Mouse (Mus musculus): ENCODE data around the gene Pip5k1b. TPM values are rescaled to one million over a fixed set of nuclear protein-coding genes. Genes with fewer than 3 reads are reported as not detected.

Gene Pip5k1b
- total RNA-seq, 1 experiment, result 2.1 TPM

DNA sequence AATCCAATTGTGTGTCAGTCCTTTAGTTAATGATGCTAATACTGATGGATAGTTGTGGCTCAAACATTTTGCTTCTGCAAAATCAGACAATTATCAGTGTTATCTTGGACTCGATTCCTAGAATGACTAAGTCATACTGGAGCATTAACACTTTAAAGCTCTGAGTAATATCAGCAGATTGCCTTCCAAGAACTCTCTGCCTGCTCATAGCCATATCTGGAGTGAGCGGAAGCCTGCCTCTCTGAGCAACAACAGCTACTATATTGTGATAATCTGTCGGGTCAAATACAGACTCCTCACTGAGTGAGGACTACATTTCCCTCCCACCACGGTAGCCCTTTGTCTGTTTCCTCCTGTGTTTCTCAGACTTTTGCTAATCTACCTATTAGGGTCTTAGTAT, 116.0 kb downstream of the Pip5k1b start:
- Histone ChIP-seq H3K4me3 (ENCODE audit: insufficient read depth in 1 of 2, low read depth in 1 of 2, low read length in 2 of 2, poor library complexity in 1 of 2, severe bottlenecking in 1 of 2) (no peak overlapping the region), H3K36me3 (ENCODE audit: control insufficient read depth, insufficient read depth, low read length, poor library complexity, severe bottlenecking) (no peaks in the 10 kb centered on the region), H3K9me3 (ENCODE audit: control insufficient read depth, insufficient read depth, low read depth, low read length) (no peaks in the 10 kb centered on the region), H3K9ac (ENCODE audit: insufficient read depth, low read depth, low read length, poor library complexity, severe bottlenecking) (no peak overlapping the region), H3K4me1 (ENCODE audit: control insufficient read depth in 2 of 2, insufficient read depth in 2 of 2, low read length in 2 of 2, poor library complexity in 1 of 2) (no peaks in the 10 kb centered on the region), H3K27ac (ENCODE audit: insufficient read depth, low read depth, low read length, poor library complexity, severe bottlenecking) (no peak overlapping the region)
- TF ChIP-seq ZNF384 (IDR thresholded peaks at IDR 0.05; ENCODE audit: low read depth, low read length) (no peak), ZC3H11A (IDR thresholded peaks at IDR 0.05; ENCODE audit: borderline replicate concordance, low read depth, low read length) (no peak), MAFK (IDR thresholded peaks at IDR 0.05; ENCODE audit: insufficient read depth, low read depth, low read length) (no peak), CHD2 (IDR thresholded peaks at IDR 0.05; ENCODE audit: low read depth, low read length) (no peak), HCFC1 (IDR thresholded peaks at IDR 0.05; ENCODE audit: borderline replicate concordance, insufficient read depth, low read length) (no peak)
- in situ Hi-C loops (cut with MboI; ENCODE audit: low sequenced_read_pairs in 2 of 2, unreplicated experiment in 2 of 2), result no loop called here
- no peak for DNase-seq (ENCODE audit: low read depth, low spot score)

- Histone ChIP-seq H3K27ac (ENCODE audit: insufficient read depth, low read depth, low read length, poor library complexity, severe bottlenecking) (no peak overlapping the region), H3K9ac (ENCODE audit: insufficient read depth, low read depth, low read length, poor library complexity, severe bottlenecking) (no peak overlapping the region), H3K9me3 (ENCODE audit: control insufficient read depth, insufficient read depth, low read depth, low read length) (no peaks in the 10 kb centered on the region), H3K4me3 (ENCODE audit: insufficient read depth in 1 of 2, low read depth in 1 of 2, low read length in 2 of 2, poor library complexity in 1 of 2, severe bottlenecking in 1 of 2) (no peak overlapping the region), H3K36me3 (ENCODE audit: control insufficient read depth, insufficient read depth, low read length, poor library complexity, severe bottlenecking) (no peaks in the 10 kb centered on the region), H3K4me1 (ENCODE audit: control insufficient read depth in 2 of 2, insufficient read depth in 2 of 2, low read length in 2 of 2, poor library complexity in 1 of 2) (no peaks in the 10 kb centered on the region)
- no peak for DNase-seq (ENCODE audit: low read depth, low spot score)
- TF ChIP-seq MAFK (IDR thresholded peaks at IDR 0.05; ENCODE audit: insufficient read depth, low read depth, low read length), result no peak
- TF ChIP-seq ZNF384 (IDR thresholded peaks at IDR 0.05; ENCODE audit: low read depth, low read length), result no peak
- TF ChIP-seq CHD2 (IDR thresholded peaks at IDR 0.05; ENCODE audit: low read depth, low read length), result no peak
- no peak for TF ChIP-seq HCFC1 (IDR thresholded peaks at IDR 0.05; ENCODE audit: borderline replicate concordance, insufficient read depth, low read length)
- no peak for TF ChIP-seq ZC3H11A (IDR thresholded peaks at IDR 0.05; ENCODE audit: borderline replicate concordance, low read depth, low read length)
- in situ Hi-C loops (cut with MboI; ENCODE audit: low sequenced_read_pairs in 2 of 2, unreplicated experiment in 2 of 2), result no loop called here
Measured at GRCm38 (mm10) chr19:24434291-24434690, 121.4 kb downstream of the Pip5k1b start.

DNA sequence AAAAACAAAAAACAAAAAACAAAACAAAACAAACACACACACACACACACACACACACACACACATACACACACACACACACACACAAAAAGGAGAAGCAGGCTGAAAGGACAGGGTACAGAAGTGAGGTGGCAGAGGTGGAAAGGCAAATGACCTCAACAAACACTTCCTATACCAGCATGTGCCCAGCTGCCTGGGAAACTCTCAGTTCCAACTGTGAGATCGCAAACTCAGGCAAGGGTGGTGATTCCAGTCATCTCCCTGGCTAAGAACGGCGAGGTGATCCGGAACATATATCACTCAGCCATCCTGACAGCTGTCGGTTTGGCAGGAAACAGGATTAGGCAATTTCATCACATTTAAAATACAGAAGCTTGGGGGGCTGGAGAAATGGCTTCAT, 123.2 kb downstream of the Pip5k1b start:
- no peak for DNase-seq (ENCODE audit: low read depth, low spot score)
- Histone ChIP-seq H3K9ac (ENCODE audit: insufficient read depth, low read depth, low read length, poor library complexity, severe bottlenecking) (no peak overlapping the region), H3K4me3 (ENCODE audit: insufficient read depth in 1 of 2, low read depth in 1 of 2, low read length in 2 of 2, poor library complexity in 1 of 2, severe bottlenecking in 1 of 2) (no peak overlapping the region), H3K36me3 (ENCODE audit: control insufficient read depth, insufficient read depth, low read length, poor library complexity, severe bottlenecking) (no peaks in the 10 kb centered on the region), H3K9me3 (ENCODE audit: control insufficient read depth, insufficient read depth, low read depth, low read length) (no peaks in the 10 kb centered on the region), H3K27ac (ENCODE audit: insufficient read depth, low read depth, low read length, poor library complexity, severe bottlenecking) (no peak overlapping the region), H3K4me1 (ENCODE audit: control insufficient read depth in 2 of 2, insufficient read depth in 2 of 2, low read length in 2 of 2, poor library complexity in 1 of 2) (no peaks in the 10 kb centered on the region)
- in situ Hi-C loops (cut with MboI; ENCODE audit: low sequenced_read_pairs in 2 of 2, unreplicated experiment in 2 of 2), result no loop called here
- no peak for TF ChIP-seq ZNF384 (IDR thresholded peaks at IDR 0.05; ENCODE audit: low read depth, low read length)
- no peak for TF ChIP-seq ZC3H11A (IDR thresholded peaks at IDR 0.05; ENCODE audit: borderline replicate concordance, low read depth, low read length)
- no peak for TF ChIP-seq HCFC1 (IDR thresholded peaks at IDR 0.05; ENCODE audit: borderline replicate concordance, insufficient read depth, low read length)
- no peak for TF ChIP-seq CHD2 (IDR thresholded peaks at IDR 0.05; ENCODE audit: low read depth, low read length)
- TF ChIP-seq MAFK (IDR thresholded peaks at IDR 0.05; ENCODE audit: insufficient read depth, low read depth, low read length), result no peak

DNA sequence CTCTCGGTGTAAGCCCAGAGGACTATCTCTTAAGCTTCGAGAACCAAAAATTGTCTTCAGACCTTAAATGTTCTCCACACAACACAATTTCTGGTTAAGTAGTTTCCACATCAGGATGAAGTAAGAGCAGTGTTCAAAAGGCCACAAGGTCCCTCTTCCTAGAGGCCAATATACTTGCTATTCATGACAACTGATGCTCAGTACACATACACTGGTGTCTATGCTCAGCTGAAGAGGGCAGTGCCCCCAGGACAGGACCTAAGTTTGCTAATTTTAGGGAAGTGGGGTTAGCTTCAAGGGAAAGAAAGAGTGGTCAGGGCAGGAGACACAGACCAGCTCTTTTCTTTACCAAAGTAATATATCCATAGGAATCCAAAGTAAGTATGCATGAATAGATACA, 124.3 kb downstream of the Pip5k1b start:
- no peak for DNase-seq (ENCODE audit: low read depth, low spot score)

GRCm38 (mm10) chr19:24428011-24428410, 127.7 kb downstream of the Pip5k1b start:
- Histone ChIP-seq H3K9ac (ENCODE audit: insufficient read depth, low read depth, low read length, poor library complexity, severe bottlenecking) (no peak overlapping the region), H3K4me1 (ENCODE audit: control insufficient read depth in 2 of 2, insufficient read depth in 2 of 2, low read length in 2 of 2, poor library complexity in 1 of 2) (no peaks in the 10 kb centered on the region), H3K36me3 (ENCODE audit: control insufficient read depth, insufficient read depth, low read length, poor library complexity, severe bottlenecking) (no peaks in the 10 kb centered on the region), H3K27ac (ENCODE audit: insufficient read depth, low read depth, low read length, poor library complexity, severe bottlenecking) (no peak overlapping the region), H3K9me3 (ENCODE audit: control insufficient read depth, insufficient read depth, low read depth, low read length) (no peaks in the 10 kb centered on the region), H3K4me3 (ENCODE audit: insufficient read depth in 1 of 2, low read depth in 1 of 2, low read length in 2 of 2, poor library complexity in 1 of 2, severe bottlenecking in 1 of 2) (no peak overlapping the region)
- no peak for TF ChIP-seq HCFC1 (IDR thresholded peaks at IDR 0.05; ENCODE audit: borderline replicate concordance, insufficient read depth, low read length)
- TF ChIP-seq ZC3H11A (IDR thresholded peaks at IDR 0.05; ENCODE audit: borderline replicate concordance, low read depth, low read length), result no peak
- no peak for TF ChIP-seq CHD2 (IDR thresholded peaks at IDR 0.05; ENCODE audit: low read depth, low read length)
- no peak for TF ChIP-seq MAFK (IDR thresholded peaks at IDR 0.05; ENCODE audit: insufficient read depth, low read depth, low read length)
- no peak for TF ChIP-seq ZNF384 (IDR thresholded peaks at IDR 0.05; ENCODE audit: low read depth, low read length)
- in situ Hi-C loops (cut with MboI; ENCODE audit: low sequenced_read_pairs in 2 of 2, unreplicated experiment in 2 of 2), result no loop called here
- DNase-seq (ENCODE audit: low read depth, low spot score), result no peak

More for the DNA sequence above, 124.3 kb downstream of the Pip5k1b start:
- Histone ChIP-seq H3K4me1 (ENCODE audit: control insufficient read depth in 2 of 2, insufficient read depth in 2 of 2, low read length in 2 of 2, poor library complexity in 1 of 2) (no peaks in the 10 kb centered on the region), H3K4me3 (ENCODE audit: insufficient read depth in 1 of 2, low read depth in 1 of 2, low read length in 2 of 2, poor library complexity in 1 of 2, severe bottlenecking in 1 of 2) (no peak overlapping the region), H3K36me3 (ENCODE audit: control insufficient read depth, insufficient read depth, low read length, poor library complexity, severe bottlenecking) (no peaks in the 10 kb centered on the region), H3K9ac (ENCODE audit: insufficient read depth, low read depth, low read length, poor library complexity, severe bottlenecking) (no peak overlapping the region), H3K9me3 (ENCODE audit: control insufficient read depth, insufficient read depth, low read depth, low read length) (no peaks in the 10 kb centered on the region), H3K27ac (ENCODE audit: insufficient read depth, low read depth, low read length, poor library complexity, severe bottlenecking) (no peak overlapping the region)
- in situ Hi-C loops (cut with MboI; ENCODE audit: low sequenced_read_pairs in 2 of 2, unreplicated experiment in 2 of 2), result no loop called here
- no peak for TF ChIP-seq MAFK (IDR thresholded peaks at IDR 0.05; ENCODE audit: insufficient read depth, low read depth, low read length)
- TF ChIP-seq HCFC1 (IDR thresholded peaks at IDR 0.05; ENCODE audit: borderline replicate concordance, insufficient read depth, low read length), result no peak
- TF ChIP-seq CHD2 (IDR thresholded peaks at IDR 0.05; ENCODE audit: low read depth, low read length), result no peak
- TF ChIP-seq ZC3H11A (IDR thresholded peaks at IDR 0.05; ENCODE audit: borderline replicate concordance, low read depth, low read length), result no peak
- no peak for TF ChIP-seq ZNF384 (IDR thresholded peaks at IDR 0.05; ENCODE audit: low read depth, low read length)
